Mouse (Mus musculus): ENCODE data around the gene Tmprss3. TPM values are rescaled to one million over a fixed set of nuclear protein-coding genes. Genes with fewer than 3 reads are reported as not detected.
A peak's percentile ranks its signal among the peaks of the same experiment; 100 is the strongest.

Gene Tmprss3
- polyA plus RNA-seq (2012; rRNA removed) = 0.06 and 0.10 TPM in 2 replicates

- no peak within 1 kb of the TSS for H3K27ac ChIP-seq (ENCODE audit: insufficient read depth, low read length)
- no peak within 1 kb of the TSS for H3K4me3 ChIP-seq (ENCODE audit: insufficient read depth, low read length)
- no peaks in the 10 kb centered on the region for H3K4me1 ChIP-seq (ENCODE audit: control insufficient read depth, insufficient read depth, low read length)
- TF ChIP-seq POLR2A (IDR thresholded peaks at IDR 0.05; ENCODE audit: extremely low read depth, insufficient read depth, low read length) (no peak), CTCF (IDR thresholded peaks at IDR 0.05; ENCODE audit: extremely low read depth, insufficient read depth, low read length) (no peak)
Measured at GRCm38 (mm10) chr17:31198877-31199276, at the start of gene Tmprss3. Gene Tmprss3, minus strand, starts transcription at chr17:31198977.

- H3K4me1 ChIP-seq (ENCODE audit: control insufficient read depth, insufficient read depth, low read length) = no peaks in the 10 kb centered on the region
- no peak overlapping the region for H3K4me3 ChIP-seq (ENCODE audit: insufficient read depth, low read length)
- no peak for TF ChIP-seq CTCF (IDR thresholded peaks at IDR 0.05; ENCODE audit: extremely low read depth, insufficient read depth, low read length)
- TF ChIP-seq POLR2A (IDR thresholded peaks at IDR 0.05; ENCODE audit: extremely low read depth, insufficient read depth, low read length) = no peak
- H3K27ac ChIP-seq (ENCODE audit: insufficient read depth, low read length) = no peak overlapping the region
Measured at GRCm38 (mm10) chr17:31247144-31247543, 48.4 kb upstream of the Tmprss3 start.

DNA sequence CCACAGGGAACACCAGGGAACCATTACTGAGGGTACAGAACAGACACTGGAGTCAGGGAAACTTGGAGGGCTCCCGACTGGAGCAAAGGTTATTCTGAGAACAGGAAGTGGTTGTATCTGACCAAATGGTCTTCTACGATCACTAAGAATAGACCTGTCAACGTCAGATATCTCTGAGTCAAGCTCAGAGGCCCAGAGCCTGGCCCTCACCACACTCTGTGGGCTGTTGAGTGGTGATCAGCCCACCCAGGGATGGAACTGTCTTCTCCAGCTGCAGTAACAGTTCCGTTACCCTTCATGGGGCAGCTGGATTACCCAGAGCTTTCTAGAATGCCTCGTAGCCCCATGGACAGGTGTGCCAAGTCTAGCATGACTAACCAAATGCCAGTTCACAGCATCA lies 46.5 kb upstream of the Tmprss3 start:
- H3K27ac ChIP-seq (ENCODE audit: insufficient read depth, low read length) = no peak overlapping the region
- H3K4me3 ChIP-seq (ENCODE audit: insufficient read depth, low read length) = no peak overlapping the region
- TF ChIP-seq CTCF (IDR thresholded peaks at IDR 0.05; ENCODE audit: extremely low read depth, insufficient read depth, low read length) (no peak), POLR2A (IDR thresholded peaks at IDR 0.05; ENCODE audit: extremely low read depth, insufficient read depth, low read length) (no peak)
- H3K4me1 ChIP-seq (ENCODE audit: control insufficient read depth, insufficient read depth, low read length) = no peaks in the 10 kb centered on the region

GRCm38 (mm10) chr17:31242764-31243163 lies 44.0 kb upstream of the Tmprss3 start:
- TF ChIP-seq CTCF (IDR thresholded peaks at IDR 0.05; ENCODE audit: extremely low read depth, insufficient read depth, low read length) = 0 out of 2 replicates have a peak, but pooled peaks have one; percentile 19
- no peak for TF ChIP-seq POLR2A (IDR thresholded peaks at IDR 0.05; ENCODE audit: extremely low read depth, insufficient read depth, low read length)
- H3K4me1 ChIP-seq (ENCODE audit: control insufficient read depth, insufficient read depth, low read length) = no peaks in the 10 kb centered on the region
- no peak overlapping the region for H3K27ac ChIP-seq (ENCODE audit: insufficient read depth, low read length)
- H3K4me3 ChIP-seq (ENCODE audit: insufficient read depth, low read length) = no peak overlapping the region

DNA sequence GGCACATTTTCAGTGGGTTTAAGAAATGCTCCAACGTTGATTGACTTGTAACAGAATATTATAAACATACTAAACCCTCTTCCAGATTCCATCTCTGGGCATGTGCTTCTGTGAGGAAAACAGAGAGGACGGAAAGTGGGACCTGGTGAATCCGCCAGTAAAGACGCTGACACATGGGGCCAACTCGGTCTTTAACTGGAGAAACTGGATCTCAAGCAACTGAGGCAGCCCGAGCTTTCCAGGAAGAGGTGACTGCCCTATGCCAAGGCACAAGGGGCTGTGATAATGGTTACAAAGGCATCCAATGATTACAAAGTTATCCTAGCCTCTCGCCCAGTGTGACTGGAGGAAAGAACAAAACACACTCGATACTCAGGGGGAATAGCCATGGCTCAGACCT lies 42.4 kb upstream of the Tmprss3 start:
- TF ChIP-seq POLR2A (IDR thresholded peaks at IDR 0.05; ENCODE audit: extremely low read depth, insufficient read depth, low read length) (no peak), CTCF (IDR thresholded peaks at IDR 0.05; ENCODE audit: extremely low read depth, insufficient read depth, low read length) (no peak)
- H3K4me1 ChIP-seq (ENCODE audit: control insufficient read depth, insufficient read depth, low read length) = no peaks in the 10 kb centered on the region
- H3K4me3 ChIP-seq (ENCODE audit: insufficient read depth, low read length) = no peak overlapping the region
- no peak overlapping the region for H3K27ac ChIP-seq (ENCODE audit: insufficient read depth, low read length)

DNA sequence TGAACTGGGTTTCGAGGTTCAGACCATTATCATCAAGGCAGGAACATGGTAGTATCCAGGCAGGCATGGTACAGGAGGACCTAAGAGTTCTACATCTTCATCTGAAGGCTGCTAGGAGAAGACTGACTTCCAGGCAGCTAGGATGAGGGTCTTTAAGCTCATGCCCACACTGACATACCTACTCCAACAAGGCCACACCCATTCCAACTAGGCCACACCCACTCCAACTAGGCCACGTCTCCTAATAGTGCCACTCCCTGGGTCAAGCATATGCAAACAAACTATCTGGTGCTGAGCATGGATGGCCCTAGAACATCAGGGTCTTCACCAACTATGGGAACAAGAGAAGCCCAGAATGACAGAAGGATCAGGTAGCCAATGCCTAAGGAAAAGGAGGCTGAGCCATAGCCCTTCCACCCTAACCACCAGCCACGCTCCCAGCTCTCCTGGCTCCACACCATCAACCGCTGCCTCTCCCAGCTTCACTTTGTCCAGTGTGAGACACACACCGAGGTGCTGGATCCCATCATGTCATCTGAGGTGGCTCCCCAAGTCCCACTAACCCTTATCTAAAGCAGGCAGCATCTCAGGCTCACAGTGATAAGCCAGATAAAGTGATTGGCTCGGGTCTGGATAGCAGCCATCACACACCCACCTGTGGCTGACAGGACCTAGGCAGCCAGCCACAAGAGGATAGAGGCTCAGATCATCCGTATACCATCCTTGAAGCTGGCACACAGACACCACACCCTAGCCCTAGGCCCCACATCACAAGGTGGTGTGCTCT lies 39.6 kb upstream of the Tmprss3 start:
- TF ChIP-seq CTCF (IDR thresholded peaks at IDR 0.05; ENCODE audit: extremely low read depth, insufficient read depth, low read length) (no peak), POLR2A (IDR thresholded peaks at IDR 0.05; ENCODE audit: extremely low read depth, insufficient read depth, low read length) (no peak)
- Histone ChIP-seq H3K4me3 (ENCODE audit: insufficient read depth, low read length) (no peak overlapping the region), H3K27ac (ENCODE audit: insufficient read depth, low read length) (no peak overlapping the region), H3K4me1 (ENCODE audit: control insufficient read depth, insufficient read depth, low read length) (no peaks in the 10 kb centered on the region)

DNA sequence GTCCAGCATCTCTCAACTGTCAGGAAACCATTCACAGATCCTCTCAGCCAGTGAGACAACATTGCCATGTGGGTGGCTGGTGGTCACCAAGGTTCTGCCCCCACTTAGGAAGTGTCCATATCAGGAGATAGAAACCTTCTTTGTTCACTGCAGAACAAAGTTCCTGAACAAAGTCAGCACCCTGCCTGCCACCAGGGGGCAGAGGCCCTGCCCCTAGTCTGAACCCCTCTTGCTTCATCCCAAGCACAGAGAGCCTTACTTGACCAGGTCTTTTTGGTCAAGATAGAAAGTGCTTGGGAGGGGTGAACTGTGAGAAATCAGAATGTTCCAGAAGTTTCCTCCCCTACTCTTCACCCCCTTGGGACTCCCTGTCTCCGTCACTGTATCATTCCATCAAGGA lies 37.1 kb upstream of the Tmprss3 start:
- TF ChIP-seq CTCF (IDR thresholded peaks at IDR 0.05; ENCODE audit: extremely low read depth, insufficient read depth, low read length) = no peak
- no peak for TF ChIP-seq POLR2A (IDR thresholded peaks at IDR 0.05; ENCODE audit: extremely low read depth, insufficient read depth, low read length)
- no peaks in the 10 kb centered on the region for H3K4me1 ChIP-seq (ENCODE audit: control insufficient read depth, insufficient read depth, low read length)
- no peak overlapping the region for H3K27ac ChIP-seq (ENCODE audit: insufficient read depth, low read length)
- no peak overlapping the region for H3K4me3 ChIP-seq (ENCODE audit: insufficient read depth, low read length)

DNA sequence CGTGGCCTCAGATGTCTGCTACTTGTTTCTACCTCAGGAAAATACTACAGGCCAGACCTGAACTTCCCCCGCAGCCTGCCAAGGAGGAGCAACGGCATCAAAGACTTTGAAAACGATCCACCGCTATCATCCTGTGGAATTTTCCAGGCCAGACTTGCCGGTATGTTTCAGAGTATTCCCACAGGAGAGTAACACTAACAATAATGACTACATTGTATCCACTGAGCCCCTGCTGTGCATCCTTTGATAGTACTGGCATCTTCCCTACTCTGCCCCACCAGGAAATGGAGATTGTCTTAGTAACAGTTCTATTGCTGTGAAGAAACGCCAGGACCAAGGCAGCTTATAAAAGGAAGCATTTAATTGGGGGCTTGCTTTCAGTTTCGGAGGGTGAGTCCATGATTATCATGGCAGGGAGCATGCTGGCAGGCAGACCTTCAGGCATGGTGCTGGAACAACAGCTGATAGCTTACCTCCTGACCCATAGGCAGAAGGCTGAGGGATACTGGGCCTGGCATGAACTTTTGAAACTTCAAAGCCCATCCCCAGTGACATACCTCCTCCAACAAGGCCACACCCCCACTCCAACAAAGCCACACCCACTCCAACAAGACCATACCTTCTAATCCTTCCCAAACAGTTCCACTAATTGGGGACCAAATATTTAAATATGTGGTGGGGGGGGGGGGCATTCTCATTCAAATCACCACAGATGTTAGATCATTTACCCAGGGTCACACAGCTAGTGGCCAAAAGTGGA lies 33.7 kb upstream of the Tmprss3 start:
- H3K4me3 ChIP-seq (ENCODE audit: insufficient read depth, low read length) = no peak overlapping the region
- no peak overlapping the region for H3K27ac ChIP-seq (ENCODE audit: insufficient read depth, low read length)
- no peaks in the 10 kb centered on the region for H3K4me1 ChIP-seq (ENCODE audit: control insufficient read depth, insufficient read depth, low read length)
- TF ChIP-seq CTCF (IDR thresholded peaks at IDR 0.05; ENCODE audit: extremely low read depth, insufficient read depth, low read length) = no peak
- TF ChIP-seq POLR2A (IDR thresholded peaks at IDR 0.05; ENCODE audit: extremely low read depth, insufficient read depth, low read length) = no peak

DNA sequence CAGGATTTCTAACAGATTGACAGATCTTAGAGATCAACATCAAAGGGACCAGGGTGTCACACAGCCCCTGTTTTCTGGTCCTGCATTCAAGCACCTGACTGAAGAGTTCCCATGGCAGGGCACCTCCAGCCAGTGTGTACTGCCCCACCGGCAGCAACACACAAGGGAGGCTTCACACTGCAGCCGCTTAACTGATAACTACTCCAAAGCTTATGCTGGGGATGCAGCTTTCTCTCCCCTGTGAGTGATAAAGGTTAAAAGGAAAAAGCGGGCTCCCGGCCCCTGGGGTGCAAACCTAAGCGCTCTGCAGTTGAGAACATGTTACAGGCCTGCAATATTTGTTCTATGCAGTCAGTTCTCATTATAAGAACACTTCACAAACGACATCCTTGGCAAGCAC lies 33.0 kb upstream of the Tmprss3 start:
- no peak for TF ChIP-seq POLR2A (IDR thresholded peaks at IDR 0.05; ENCODE audit: extremely low read depth, insufficient read depth, low read length)
- no peak for TF ChIP-seq CTCF (IDR thresholded peaks at IDR 0.05; ENCODE audit: extremely low read depth, insufficient read depth, low read length)
- no peak overlapping the region for H3K27ac ChIP-seq (ENCODE audit: insufficient read depth, low read length)
- no peak overlapping the region for H3K4me3 ChIP-seq (ENCODE audit: insufficient read depth, low read length)
- no peaks in the 10 kb centered on the region for H3K4me1 ChIP-seq (ENCODE audit: control insufficient read depth, insufficient read depth, low read length)

- Histone ChIP-seq H3K4me3 (ENCODE audit: insufficient read depth, low read length) (no peak overlapping the region), H3K4me1 (ENCODE audit: control insufficient read depth, insufficient read depth, low read length) (peaks cover 2% of the 10 kb centered on the region), H3K27ac (ENCODE audit: insufficient read depth, low read length) (no peak overlapping the region)
- TF ChIP-seq POLR2A (IDR thresholded peaks at IDR 0.05; ENCODE audit: extremely low read depth, insufficient read depth, low read length) = no peak
- TF ChIP-seq CTCF (IDR thresholded peaks at IDR 0.05; ENCODE audit: extremely low read depth, insufficient read depth, low read length) = no peak
Measured at GRCm38 (mm10) chr17:31226931-31227330, 28.2 kb upstream of the Tmprss3 start.

Data from cortical plate, adult 2 months (tissue).